Mouse (Mus musculus): ENCODE data around the gene Npepl1.

DNA sequence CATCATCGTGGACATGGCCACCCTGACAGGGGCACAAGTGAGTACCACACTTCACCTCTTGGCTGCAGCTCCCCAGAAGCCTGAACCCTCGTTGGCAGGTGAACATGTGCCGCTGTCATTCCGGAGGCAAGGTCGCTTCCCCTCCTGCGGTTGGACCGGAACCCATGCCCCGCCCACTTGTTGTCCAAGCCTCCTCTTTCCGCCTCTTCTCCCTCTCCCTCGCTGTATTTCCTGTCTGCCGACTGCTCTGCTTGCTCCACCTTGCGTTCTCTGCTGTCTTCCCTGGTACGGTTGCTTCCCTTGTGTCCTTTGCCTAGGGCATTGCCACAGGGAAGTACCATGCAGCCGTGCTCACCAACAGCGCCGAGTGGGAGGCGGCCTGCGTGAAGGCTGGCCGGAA is 10.5 kb downstream of the Npepl1 start:
- TF ChIP-seq CHD1 (IDR thresholded peaks at IDR 0.05; ENCODE audit: low read depth, low read length), result no peak
- TF ChIP-seq CTCF (conservative IDR thresholded peaks at IDR 0.05 in 1 of 2, IDR thresholded peaks at IDR 0.05 in 1 of 2; ENCODE audit: low read depth in 2 of 2, low read length in 2 of 2), result no peak
- TF ChIP-seq ELF1 (IDR thresholded peaks at IDR 0.05; ENCODE audit: low read depth, low read length), result no peak
- no peak for TF ChIP-seq MYC (IDR thresholded peaks at IDR 0.05; ENCODE audit: low read depth, low read length)
- no peak for TF ChIP-seq POLR2A (IDR thresholded peaks at IDR 0.05; ENCODE audit: low read depth, low read length)
- no peak for TF ChIP-seq USF1 (IDR thresholded peaks at IDR 0.05; ENCODE audit: low read depth, low read length)
